Mouse (Mus musculus): Measurements from ENCODE around the gene Hoxa4. TPM values are rescaled to one million over a fixed set of nuclear protein-coding genes. Genes with fewer than 3 reads are reported as not detected.

Hoxa4 gene
- total and polyA plus RNA-seq, 3 experiments, result 0.19 TPM; not detected in 2

DNA sequence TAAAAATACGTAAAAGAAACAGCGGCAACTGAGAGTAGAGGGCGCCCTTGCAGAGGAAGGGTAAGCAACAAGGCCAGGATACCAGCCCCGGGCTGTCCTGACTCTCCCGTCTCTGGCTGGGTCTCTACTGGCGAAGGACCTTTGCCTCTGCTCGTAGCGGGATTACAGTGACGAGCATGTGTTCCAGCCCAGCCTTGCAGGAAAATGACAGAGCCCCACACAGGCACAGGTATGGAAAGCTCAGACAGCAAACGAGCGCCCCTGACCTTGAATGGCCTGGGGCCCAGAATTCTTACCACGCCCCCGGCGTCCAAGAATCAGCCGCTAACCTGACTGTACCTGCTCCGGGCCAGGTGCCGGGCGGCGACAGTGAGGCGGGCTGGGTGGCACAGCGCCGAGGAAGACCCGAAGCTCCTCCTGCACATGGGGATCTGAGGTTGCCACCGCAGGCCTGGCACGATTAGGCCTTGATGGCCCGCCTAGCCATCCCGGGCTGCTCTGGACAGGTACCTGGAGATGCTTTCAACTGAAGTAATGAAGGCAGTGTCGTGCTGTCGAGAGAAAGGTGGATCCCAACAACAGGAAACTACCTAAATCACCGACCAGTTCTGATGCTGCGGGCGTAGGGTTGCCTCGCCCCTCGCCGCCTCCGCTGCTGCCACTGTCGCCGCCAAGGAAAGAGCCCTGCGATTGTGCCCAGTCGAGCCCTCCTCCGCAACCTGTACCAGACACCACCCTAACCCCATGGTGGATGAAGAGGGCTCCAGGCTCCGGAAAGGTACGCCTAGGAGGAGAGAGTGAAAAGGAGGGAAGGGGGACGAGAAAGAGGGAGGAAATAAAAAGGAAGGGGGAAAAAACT, 38.2 kb upstream of the Hoxa4 start:
- Histone ChIP-seq H3K9me3 (replicated peaks; ENCODE audit: low read length) (peaks cover 53% of the 10 kb centered on the region), H3K4me2 (ENCODE audit: insufficient read depth, low read depth, poor library complexity, severe bottlenecking) (no peak overlapping the region), H3K4me3 (replicated peaks in 1 of 3; ENCODE audit: low read depth in 2 of 3, low read length in 2 of 3, poor library complexity in 1 of 3) (no peak overlapping the region), H3K4me1 (ENCODE audit: control insufficient read depth in 1 of 2, insufficient read depth in 2 of 2) (no peaks in the 10 kb centered on the region), H3K36me3 (replicated peaks in 1 of 2; ENCODE audit: control insufficient read depth in 1 of 2, insufficient read depth in 1 of 2, low read length in 1 of 2) (peaks cover 11 to 63% of the 10 kb centered on the region in 2 experiments), H3K27ac (ENCODE audit: insufficient read depth, low read depth) (no peak overlapping the region), H3K79me2 (replicated peaks; ENCODE audit: control insufficient read depth, extremely low read depth, insufficient read depth, poor library complexity, severe bottlenecking) (no peaks in the 10 kb centered on the region), H3K9ac (ENCODE audit: insufficient read depth, low read depth) (no peak overlapping the region), H3K27me3 (replicated peaks) (no peaks in the 10 kb centered on the region)
- in situ Hi-C loops (cut with MboI; ENCODE audit: low pct_ligation_motif_present, low pct_unique_long_range_greater_than_20kb, low sequenced_read_pairs) (loop anchor here (10.0 kb wide), 2 partner anchors 645 to 1015 kb away; no protein-coding TSS in a partner anchor), dilution Hi-C loops (cut with MboI; ENCODE audit: extremely low pct_ligation_motif_present, extremely low pct_unique_long_range_greater_than_20kb, low sequenced_read_pairs) (no loop called here)
- no peak for TF ChIP-seq MAX (IDR thresholded peaks at IDR 0.05; ENCODE audit: low read length)
- TF ChIP-seq BHLHE40 (IDR thresholded peaks at IDR 0.05; ENCODE audit: low read depth, low read length), result no peak
- TF ChIP-seq UBTF (IDR thresholded peaks at IDR 0.05; ENCODE audit: low read depth, low read length), result no peak
- no peak for TF ChIP-seq POLR2A (IDR thresholded peaks at IDR 0.05; ENCODE audit: low read depth, low read length)
- no peak for TF ChIP-seq KAT2A (IDR thresholded peaks at IDR 0.05; ENCODE audit: insufficient replicate concordance, low read length)
- no peak for TF ChIP-seq JUND (conservative IDR thresholded peaks at IDR 0.05; ENCODE audit: low read depth, low read length)
- TF ChIP-seq RAD21 (IDR thresholded peaks at IDR 0.05; ENCODE audit: low read depth, low read length), result no peak
- no peak for TF ChIP-seq SIN3A (IDR thresholded peaks at IDR 0.05; ENCODE audit: low read length)
- no peak for DNase-seq (ENCODE audit: extremely low read depth)

DNA sequence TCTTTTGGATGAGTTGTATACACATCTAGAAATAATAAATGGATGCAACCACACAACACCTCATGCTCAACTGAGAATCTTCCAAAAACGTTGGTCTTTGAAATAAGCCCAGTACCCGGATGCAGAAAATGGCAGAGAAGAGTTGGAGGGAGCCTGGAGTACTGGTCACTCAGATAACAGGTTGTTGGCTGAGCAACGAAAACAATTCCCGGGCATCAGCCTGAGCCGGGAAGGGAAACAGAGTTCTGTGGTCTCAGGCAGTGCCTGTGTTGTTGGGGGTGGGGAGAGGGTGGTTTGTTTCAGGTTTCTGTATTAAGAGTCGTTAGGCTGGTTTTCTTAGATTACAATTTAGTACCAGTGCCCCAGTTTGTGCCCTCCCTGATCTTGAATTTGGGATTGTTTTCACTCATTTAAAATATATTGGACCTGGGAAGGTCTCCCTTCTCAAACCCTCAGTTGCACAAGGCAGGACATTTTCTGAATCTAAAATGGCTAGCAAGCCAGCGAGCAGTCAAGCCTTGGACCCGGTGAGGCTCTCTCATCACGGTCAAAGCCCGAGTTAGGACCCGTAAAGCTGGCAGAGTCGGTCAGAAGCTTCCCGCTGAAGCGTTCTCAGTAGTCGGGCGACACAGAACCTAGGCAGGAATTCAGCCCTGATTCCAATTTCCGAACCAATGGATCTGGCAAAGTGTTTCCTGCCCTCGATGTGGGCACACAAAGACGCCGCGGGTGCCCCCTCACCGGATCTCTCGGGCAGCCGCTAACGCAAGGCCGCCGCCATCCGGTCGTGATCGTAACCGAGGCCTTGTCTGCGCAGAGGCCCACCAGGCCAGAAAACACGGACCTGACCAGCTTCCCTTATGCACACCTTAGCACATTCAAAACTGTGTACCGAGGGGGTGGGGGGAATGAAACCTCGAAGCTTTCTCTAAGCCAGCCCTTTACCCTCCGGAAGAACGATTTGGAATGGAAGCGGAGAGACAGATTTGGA, 37.2 kb upstream of the Hoxa4 start:
- Histone ChIP-seq H3K27me3 (replicated peaks) (no peaks in the 10 kb centered on the region), H3K4me2 (ENCODE audit: insufficient read depth, low read depth, poor library complexity, severe bottlenecking) (no peak overlapping the region), H3K79me2 (replicated peaks; ENCODE audit: control insufficient read depth, extremely low read depth, insufficient read depth, poor library complexity, severe bottlenecking) (no peaks in the 10 kb centered on the region), H3K27ac (ENCODE audit: insufficient read depth, low read depth) (no peak overlapping the region), H3K36me3 (replicated peaks in 1 of 2; ENCODE audit: control insufficient read depth in 1 of 2, insufficient read depth in 1 of 2, low read length in 1 of 2) (peaks cover 9 to 53% of the 10 kb centered on the region in 2 experiments), H3K9ac (ENCODE audit: insufficient read depth, low read depth) (no peak overlapping the region), H3K4me1 (ENCODE audit: control insufficient read depth in 1 of 2, insufficient read depth in 2 of 2) (no peaks in the 10 kb centered on the region), H3K9me3 (replicated peaks; ENCODE audit: low read length) (peaks cover 43% of the 10 kb centered on the region), H3K4me3 (replicated peaks in 1 of 3; ENCODE audit: low read depth in 2 of 3, low read length in 2 of 3, poor library complexity in 1 of 3) (no peak overlapping the region)
- no peak for DNase-seq (ENCODE audit: extremely low read depth)
- TF ChIP-seq UBTF (IDR thresholded peaks at IDR 0.05; ENCODE audit: low read depth, low read length) (no peak), MAX (IDR thresholded peaks at IDR 0.05; ENCODE audit: low read length) (no peak), ETS1 (conservative IDR thresholded peaks at IDR 0.05; ENCODE audit: low read depth, low read length) (no peak), MXI1 (IDR thresholded peaks at IDR 0.05; ENCODE audit: low read depth, low read length) (no peak), USF1 (IDR thresholded peaks at IDR 0.05; ENCODE audit: low read depth, low read length) (no peak), NELFE (IDR thresholded peaks at IDR 0.05; ENCODE audit: low read depth, low read length) (no peak), TCF12 (IDR thresholded peaks at IDR 0.05; ENCODE audit: low read depth, low read length) (no peak), MEF2A (IDR thresholded peaks at IDR 0.05; ENCODE audit: borderline replicate concordance, low read depth, low read length) (no peak), CHD2 (IDR thresholded peaks at IDR 0.05; ENCODE audit: low read length) (no peak), PAX5 (IDR thresholded peaks at IDR 0.05; ENCODE audit: low read length) (no peak), SMC3 (IDR thresholded peaks at IDR 0.05; ENCODE audit: low read depth, low read length) (no peak), ZMIZ1 (IDR thresholded peaks at IDR 0.05; ENCODE audit: low read depth, low read length) (no peak), POLR2A (IDR thresholded peaks at IDR 0.05; ENCODE audit: low read depth, low read length) (no peak), ZKSCAN1 (IDR thresholded peaks at IDR 0.05; ENCODE audit: borderline replicate concordance, low read depth, low read length) (no peak), IRF4 (IDR thresholded peaks at IDR 0.05; ENCODE audit: low read depth, low read length) (no peak)
- dilution Hi-C loops (cut with MboI; ENCODE audit: extremely low pct_ligation_motif_present, extremely low pct_unique_long_range_greater_than_20kb, low sequenced_read_pairs) (no loop called here), in situ Hi-C loops (cut with MboI; ENCODE audit: low pct_ligation_motif_present, low pct_unique_long_range_greater_than_20kb, low sequenced_read_pairs) (loop anchor here (10.0 kb wide), 2 partner anchors 644 to 1014 kb away; no protein-coding TSS in a partner anchor)

All from CH12.LX (cell line).